Mouse (Mus musculus) liver, adult 2 months (tissue): ENCODE results near the gene Eif4g1.

Source experiments
- CTCF ChIP-seq: fragments of 200-500 bp; IDR thresholded peaks from 2 replicates; pipeline ENCODE4 v1.5.1; 2011; ENCODE audit warnings: low read depth, low read length, control low read depth
- POLR2A ChIP-seq: fragments of 200-500 bp; IDR thresholded peaks from 2 replicates; pipeline ENCODE4 v1.6.1; 2011; ENCODE audit warnings: low read length, control low read depth; ENCODE audit not compliant: insufficient read depth; ENCODE audit errors: extremely low read depth

DNA sequence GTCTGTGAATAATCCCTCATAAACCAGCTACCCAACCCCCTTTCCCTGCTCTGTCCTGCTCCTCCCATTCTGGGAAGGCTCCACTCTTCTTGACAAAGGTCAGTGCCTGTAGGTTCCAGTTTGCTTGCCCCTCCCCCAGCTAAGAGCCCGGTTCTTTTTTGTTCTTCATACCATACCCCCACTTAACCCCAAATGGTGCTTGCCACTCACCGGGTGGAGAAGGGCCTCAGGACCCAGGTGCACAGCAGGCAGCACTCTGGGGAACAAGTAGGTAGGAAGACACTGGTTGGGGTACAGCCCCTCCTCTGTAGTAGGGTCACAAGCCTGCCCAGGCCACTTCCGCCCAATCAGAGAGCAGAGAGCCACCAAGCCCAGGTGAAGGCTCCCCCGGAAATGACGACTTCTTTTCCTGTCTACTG is 62.2 kb downstream of the Eif4g1 start:
- TF ChIP-seq POLR2A, result peak; percentile 24; the same call in 1 of the 2 replicates
- no peak for TF ChIP-seq CTCF
